In genomic region chr1:87847475-87848168, GRCm38 (mm10) we compare ENCODE assay signal across 15 mouse cellular contexts. TPM values are rescaled to one million over a fixed set of nuclear protein-coding genes. Genes with fewer than 3 reads are reported as not detected.
DNase-seq lines count a peak whose midpoint lies in the region; ATAC-seq and TF ChIP-seq lines count a peak whose summit lies in the region.
"Had no signal": no experiment of that assay in that cellular context is flagged by ENCODE, and none has a peak within 500 bp of the region (broad histone marks: within the 10 kb centered on the region; RNA-seq: fewer than 3 reads in every experiment).

No protein-coding gene starts in this region.

- 12% methylated on average over 4 of the region's 4 CpGs for WGBS in liver, embryonic 13.5 days (ENCODE audit: insufficient replicate concordance)
- WGBS in forebrain, embryonic 14.5 days = 70% methylated on average over 4 of the region's 4 CpGs
- WGBS in forebrain, embryonic 13.5 days = 68% methylated on average over 4 of the region's 4 CpGs

- DNase-seq in gastrocnemius, adult 2 months = no peak
- DNase-seq in gastrocnemius, postnatal 25 days = no peak
- DNase-seq in thymus, postnatal 36 days = peak; percentile 40 to 45
- DNase-seq in thymus, postnatal 25 days = no peak
- DNase-seq in liver, embryonic 13.5 days = no peak
- DNase-seq in forebrain, embryonic 14.5 days (ENCODE audit: low spot score) = no peak
- DNase-seq in testis, postnatal 10 days (ENCODE audit: low spot score) = no peak
- DNase-seq: cerebellum, adult 18-20 months; retina, postnatal 1 day had no signal

- no peaks in the 10 kb centered on the region for H3K9me3 ChIP-seq in liver, embryonic 13.5 days (replicated peaks)
- H3K9me3 ChIP-seq in forebrain, embryonic 14.5 days (replicated peaks; ENCODE audit: control insufficient read depth, low read length) = no peaks in the 10 kb centered on the region
- H3K9me3 ChIP-seq in forebrain, embryonic 13.5 days (replicated peaks) = no peaks in the 10 kb centered on the region
- H3K9me3 ChIP-seq: forebrain, embryonic 10.5 days; G1E; hindbrain, embryonic 15.5 days; midbrain, embryonic 12.5 days had no signal

- no peak overlapping the region for H3K9ac ChIP-seq in liver, embryonic 13.5 days
- no peak overlapping the region for H3K9ac ChIP-seq in forebrain, embryonic 14.5 days (ENCODE audit: low read length)
- no peak overlapping the region for H3K9ac ChIP-seq in forebrain, embryonic 13.5 days
- H3K9ac ChIP-seq: hindbrain, embryonic 15.5 days; midbrain, embryonic 12.5 days had no signal

- ATAC-seq in liver, embryonic 13.5 days (ENCODE audit: low read depth) = peak; percentile 34; the same call in 1 of the 2 replicates
- no peak for ATAC-seq in forebrain, embryonic 14.5 days
- no peak for ATAC-seq in forebrain, embryonic 13.5 days

- no peak overlapping the region for H3K4me2 ChIP-seq in liver, embryonic 13.5 days
- no peak overlapping the region for H3K4me2 ChIP-seq in forebrain, embryonic 14.5 days (ENCODE audit: low read length)
- no peak overlapping the region for H3K4me2 ChIP-seq in forebrain, embryonic 13.5 days
- H3K4me2 ChIP-seq: hindbrain, embryonic 15.5 days; midbrain, embryonic 12.5 days had no signal

- intact Hi-C loops in gastrocnemius, adult 2 months (cut with DNase I) = no loop called here

- no peak overlapping the region for H3K4me3 ChIP-seq in gastrocnemius, adult 2 months
- H3K4me3 ChIP-seq in liver, embryonic 13.5 days (replicated peaks) = no peak overlapping the region
- H3K4me3 ChIP-seq in forebrain, embryonic 14.5 days (ENCODE audit: low read depth, low read length) = no peak overlapping the region
- H3K4me3 ChIP-seq in forebrain, embryonic 13.5 days = no peak overlapping the region
- H3K4me3 ChIP-seq: forebrain, embryonic 10.5 days; hindbrain, embryonic 15.5 days; left cerebral cortex, adult 2 months; midbrain, embryonic 12.5 days had no signal

- no peaks in the 10 kb centered on the region for H3K27me3 ChIP-seq in liver, embryonic 13.5 days
- H3K27me3 ChIP-seq in forebrain, embryonic 14.5 days (replicated peaks; ENCODE audit: control insufficient read depth, insufficient read depth, low read length) = no peaks in the 10 kb centered on the region
- no peaks in the 10 kb centered on the region for H3K27me3 ChIP-seq in forebrain, embryonic 13.5 days
- H3K27me3 ChIP-seq: hindbrain, embryonic 15.5 days; midbrain, embryonic 12.5 days had no signal

- peak overlapping the region; percentile 49; the same call in 1 of the 2 replicates for H3K27ac ChIP-seq in gastrocnemius, adult 2 months
- no peak overlapping the region for H3K27ac ChIP-seq in liver, embryonic 13.5 days
- no peak overlapping the region for H3K27ac ChIP-seq in forebrain, embryonic 14.5 days (ENCODE audit: low read depth, low read length)
- no peak overlapping the region for H3K27ac ChIP-seq in forebrain, embryonic 13.5 days
- H3K27ac ChIP-seq: hindbrain, embryonic 15.5 days; left cerebral cortex, adult 2 months; midbrain, embryonic 12.5 days had no signal

- no peaks in the 10 kb centered on the region for H3K36me3 ChIP-seq in liver, embryonic 13.5 days
- H3K36me3 ChIP-seq in forebrain, embryonic 14.5 days (ENCODE audit: control insufficient read depth, insufficient read depth, low read length) = no peaks in the 10 kb centered on the region
- no peaks in the 10 kb centered on the region for H3K36me3 ChIP-seq in forebrain, embryonic 13.5 days (ENCODE audit: poor library complexity, severe bottlenecking)
- H3K36me3 ChIP-seq: forebrain, embryonic 10.5 days; G1E; hindbrain, embryonic 15.5 days; midbrain, embryonic 12.5 days had no signal

- H3K4me1 ChIP-seq in liver, embryonic 13.5 days (replicated peaks) = peaks cover 29% of the 10 kb centered on the region
- no peaks in the 10 kb centered on the region for H3K4me1 ChIP-seq in forebrain, embryonic 14.5 days (ENCODE audit: control insufficient read depth, insufficient read depth, low read length)
- H3K4me1 ChIP-seq in forebrain, embryonic 13.5 days = peaks cover 3% of the 10 kb centered on the region; the same call in 1 of the 2 replicates

- no peak for TF ChIP-seq CTCF in gastrocnemius, adult 2 months (IDR thresholded peaks at IDR 0.05)

RNA-seq across cellular contexts. Expression of gene Dgkd, which starts 5.5 kb away (rescaled TPM):
- total RNA-seq in gastrocnemius, adult 2 months (2021) = 10 to 100 TPM; 31.3 to 32.9 TPM
- total RNA-seq in gastrocnemius, postnatal 25 days (2021) = 10 to 100 TPM; 28.5 to 34.6 TPM
- 10.9 and 15.1 TPM in 2 replicates for polyA plus RNA-seq in liver, embryonic 13.5 days (2015; fragmentation: Nextera tagmentation; extraction: Ambion mirVana)
- polyA plus RNA-seq in forebrain, embryonic 14.5 days (2014; fragmentation: Nextera tagmentation; extraction: Ambion mirVana) = 31.7 and 49.8 TPM in 2 replicates
- polyA plus RNA-seq in forebrain, embryonic 13.5 days (2015; fragmentation: Nextera tagmentation; extraction: Ambion mirVana) = 36.6 and 43.6 TPM in 2 replicates

RNA-seq across cellular contexts. Expression of gene Sag, which starts 44.1 kb away (rescaled TPM):
- total RNA-seq in gastrocnemius, adult 2 months (2021) = under 1 TPM; 0.17 to 0.23 TPM
- under 1 TPM in 1 of 2 experiments, not detected in 1; 0.24 TPM for total RNA-seq in gastrocnemius, postnatal 25 days (2021)
- 0.83 and 0.92 TPM in 2 replicates for polyA plus RNA-seq in liver, embryonic 13.5 days (2015; fragmentation: Nextera tagmentation; extraction: Ambion mirVana)
- polyA plus RNA-seq in forebrain, embryonic 14.5 days (2014; fragmentation: Nextera tagmentation; extraction: Ambion mirVana) = 1.0 and 1.1 TPM in 2 replicates
- polyA plus RNA-seq in forebrain, embryonic 13.5 days (2015; fragmentation: Nextera tagmentation; extraction: Ambion mirVana) = 2.4 and 2.8 TPM in 2 replicates
- polyA plus RNA-seq: G1E had no signal

Comparison
In these comparisons a context has a peak if more than half of its experiments do, and no peak if none do; other contexts are left out.
1. DNase-seq: peak in thymus, postnatal 36 days (2 of 2); none in gastrocnemius, adult 2 months (single experiment), gastrocnemius, postnatal 25 days (single experiment), thymus, postnatal 25 days (single experiment), liver, embryonic 13.5 days (single experiment), forebrain, embryonic 14.5 days (single experiment) and testis, postnatal 10 days (single experiment).